In genomic region chr5:67756138-67756537, GRCm38 (mm10) we compare ENCODE assay signal across 9 mouse cellular contexts.
DNase-seq lines count a peak whose midpoint lies in the region; ATAC-seq and TF ChIP-seq lines count a peak whose summit lies in the region.
"Had no signal": no experiment of that assay in that cellular context is flagged by ENCODE, and none has a peak within 500 bp of the region (broad histone marks: within the 10 kb centered on the region; RNA-seq: fewer than 3 reads in every experiment).

No protein-coding gene starts in this region.

- H3K9ac ChIP-seq in forebrain, embryonic 15.5 days (replicated peaks): no peak overlapping the region
- H3K9ac ChIP-seq in liver, adult 2 months (ENCODE audit: low read depth, low read length): no peak overlapping the region
- H3K9ac ChIP-seq in liver, embryonic 11.5 days (ENCODE audit: low read depth, low read length): no peak overlapping the region
- H3K9ac ChIP-seq in liver, embryonic 13.5 days: no peak overlapping the region
- H3K9ac ChIP-seq: neural tube, embryonic 12.5 days had no signal

- H3K36me3 ChIP-seq in forebrain, embryonic 10.5 days (replicated peaks): peaks cover 6% of the 10 kb centered on the region; the same call in 1 of the 2 replicates
- peaks cover 6% of the 10 kb centered on the region; the same call in 1 of the 2 replicates for H3K36me3 ChIP-seq in forebrain, embryonic 15.5 days
- H3K36me3 ChIP-seq in liver, adult 2 months (ENCODE audit: control insufficient read depth, insufficient read depth, low read length): no peaks in the 10 kb centered on the region
- H3K36me3 ChIP-seq in liver, embryonic 11.5 days (ENCODE audit: control insufficient read depth, insufficient read depth, low read length): peaks cover 5% of the 10 kb centered on the region; the same call in 1 of the 2 replicates
- peaks cover 68% of the 10 kb centered on the region for H3K36me3 ChIP-seq in liver, embryonic 13.5 days

- ATAC-seq in forebrain, embryonic 15.5 days (replicated peaks): no peak
- no peak for ATAC-seq in liver, embryonic 11.5 days (replicated peaks; ENCODE audit: low FRiP score)
- no peak for ATAC-seq in liver, embryonic 13.5 days (ENCODE audit: low read depth)

- no peaks in the 10 kb centered on the region for H3K79me2 ChIP-seq in liver, adult 2 months (ENCODE audit: control insufficient read depth, insufficient read depth, low read length)

- 0 out of 2 replicates have a peak overlapping the region, but pooled peaks have one; percentile 41 for H3K27ac ChIP-seq in forebrain, embryonic 10.5 days
- H3K27ac ChIP-seq in forebrain, embryonic 15.5 days (replicated peaks): no peak overlapping the region
- H3K27ac ChIP-seq in liver, adult 2 months (replicated peaks; ENCODE audit: insufficient read depth, low read depth, low read length): no peak overlapping the region
- H3K27ac ChIP-seq in liver, embryonic 11.5 days (ENCODE audit: low read depth, low read length): no peak overlapping the region
- no peak overlapping the region for H3K27ac ChIP-seq in liver, embryonic 13.5 days
- H3K27ac ChIP-seq: neural tube, embryonic 12.5 days had no signal

- no peak for TF ChIP-seq POLR2A in liver, adult 2 months (IDR thresholded peaks at IDR 0.05; ENCODE audit: extremely low read depth, insufficient read depth, low read length)

- peak; percentile 32 for DNase-seq in forebrain, embryonic 10.5 days (ENCODE audit: extremely low spot score, low spot score)
- DNase-seq in liver, adult 2 months (ENCODE audit: extremely low read depth, low read depth, low spot score): peak; percentile 17
- no peak for DNase-seq in liver, embryonic 11.5 days (ENCODE audit: low spot score)
- DNase-seq in adrenal gland, postnatal 14 days: peak; percentile 43
- DNase-seq in embryo, embryonic 11.5 days (ENCODE audit: low read depth, low spot score): peak; percentile 37
- peak; percentile 34 for DNase-seq in liver, embryonic 13.5 days
- DNase-seq in spleen, postnatal 4 days (ENCODE audit: low spot score in 2 of 2): peak; percentile 29 to 67

- peaks cover 36% of the 10 kb centered on the region for H3K4me1 ChIP-seq in forebrain, embryonic 10.5 days
- H3K4me1 ChIP-seq in forebrain, embryonic 15.5 days: peaks cover 19% of the 10 kb centered on the region
- H3K4me1 ChIP-seq in liver, adult 2 months (ENCODE audit: control insufficient read depth, insufficient read depth, low read length): no peaks in the 10 kb centered on the region
- no peaks in the 10 kb centered on the region for H3K4me1 ChIP-seq in liver, embryonic 11.5 days (replicated peaks; ENCODE audit: control insufficient read depth, insufficient read depth, low read length)
- no peaks in the 10 kb centered on the region for H3K4me1 ChIP-seq in liver, embryonic 13.5 days (replicated peaks)

- H3K9me3 ChIP-seq in forebrain, embryonic 10.5 days: no peaks in the 10 kb centered on the region
- H3K9me3 ChIP-seq in forebrain, embryonic 15.5 days: no peaks in the 10 kb centered on the region
- H3K9me3 ChIP-seq in liver, embryonic 11.5 days (ENCODE audit: control insufficient read depth, low read length): no peaks in the 10 kb centered on the region
- H3K9me3 ChIP-seq in liver, embryonic 13.5 days (replicated peaks): no peaks in the 10 kb centered on the region
- H3K9me3 ChIP-seq: neural tube, embryonic 12.5 days had no signal

- no peak overlapping the region for H3K4me2 ChIP-seq in forebrain, embryonic 15.5 days (replicated peaks)
- no peak overlapping the region for H3K4me2 ChIP-seq in liver, embryonic 11.5 days
- no peak overlapping the region for H3K4me2 ChIP-seq in liver, embryonic 13.5 days
- H3K4me2 ChIP-seq: neural tube, embryonic 12.5 days had no signal

- 26% methylated on average over 6 of the region's 6 CpGs for WGBS in forebrain, embryonic 10.5 days
- 15% methylated on average over 6 of the region's 6 CpGs for WGBS in forebrain, embryonic 15.5 days
- 19% methylated on average over 6 of the region's 6 CpGs for WGBS in liver, adult 2 months
- 26% methylated on average over 6 of the region's 6 CpGs for WGBS in liver, embryonic 11.5 days
- 30% methylated on average over 6 of the region's 6 CpGs for WGBS in liver, embryonic 13.5 days (ENCODE audit: insufficient replicate concordance)

- no peak overlapping the region for H3K4me3 ChIP-seq in forebrain, embryonic 10.5 days
- H3K4me3 ChIP-seq in forebrain, embryonic 15.5 days: no peak overlapping the region
- no peak overlapping the region for H3K4me3 ChIP-seq in liver, adult 2 months (ENCODE audit: insufficient read depth, low read depth, low read length)
- H3K4me3 ChIP-seq in liver, embryonic 11.5 days (ENCODE audit: low read depth, low read length): no peak overlapping the region
- H3K4me3 ChIP-seq in liver, embryonic 13.5 days (replicated peaks): no peak overlapping the region
- H3K4me3 ChIP-seq: neural tube, embryonic 12.5 days had no signal

- no peaks in the 10 kb centered on the region for H3K27me3 ChIP-seq in forebrain, embryonic 10.5 days (ENCODE audit: poor library complexity, severe bottlenecking)
- no peaks in the 10 kb centered on the region for H3K27me3 ChIP-seq in forebrain, embryonic 15.5 days
- no peaks in the 10 kb centered on the region for H3K27me3 ChIP-seq in liver, adult 2 months (ENCODE audit: control insufficient read depth, insufficient read depth, low read length)
- no peaks in the 10 kb centered on the region for H3K27me3 ChIP-seq in liver, embryonic 11.5 days (replicated peaks; ENCODE audit: control insufficient read depth, insufficient read depth, low read length)
- H3K27me3 ChIP-seq in liver, embryonic 13.5 days: no peaks in the 10 kb centered on the region
- H3K27me3 ChIP-seq: neural tube, embryonic 12.5 days had no signal

- peak; percentile 86 for TF ChIP-seq CTCF in liver, adult 2 months (IDR thresholded peaks at IDR 0.05; ENCODE audit: low read depth, low read length)
